Mouse (Mus musculus) liver, postnatal 0 days (tissue): ENCODE measurements at regions not wholly inside any gene's neighbourhood (a gene's known extent, or its start where the extent isn't known, plus 50 kb on each side); places are given as distances from the start of the nearest gene placed in this dataset.

Experiments
- ATAC-seq: fragments of 200-750 bp; cut with Nextera tagmentation; 2 replicates; pipeline ENCODE4 v1.8.0; 2017; ENCODE audit warnings: mild to moderate bottlenecking, moderate library complexity
- DNase-seq: peaks from one replicate; pipeline ENCODE4 v3.0.0-alpha.2; 2016
- H3K27ac ChIP-seq: fragments of 300-500 bp; sonication (generic); 2 replicates; pipeline ENCODE4 v1.5.1; 2014; ENCODE audit warnings: antibody characterized with exemption, moderate library complexity, mild to moderate bottlenecking, low read depth
- H3K27me3 ChIP-seq: fragments of 300-500 bp; sonication (generic); 2 replicates; pipeline ENCODE4 v1.6.1; 2014; ENCODE audit warnings: low read length, control low read depth, mixed read lengths; ENCODE audit not compliant: insufficient read depth
- H3K36me3 ChIP-seq: fragments of 300-500 bp; sonication (generic); replicated peaks from 2 replicates; pipeline ENCODE4 v1.6.1; 2014; ENCODE audit warnings: mild to moderate bottlenecking, control low read depth, low read length, moderate library complexity, mixed read lengths; ENCODE audit not compliant: insufficient read depth
- H3K4me1 ChIP-seq: fragments of 300-500 bp; sonication (generic); 2 replicates; pipeline ENCODE4 v1.6.1; 2014; ENCODE audit warnings: antibody characterized with exemption, mild to moderate bottlenecking, control low read depth; ENCODE audit not compliant: insufficient read depth
- H3K4me2 ChIP-seq: fragments of 300-500 bp; sonication (generic); 2 replicates; pipeline ENCODE4 v1.6.1; 2014; ENCODE audit warnings: low read depth, mild to moderate bottlenecking, low read length, moderate library complexity, mixed read lengths
- H3K4me3 ChIP-seq: fragments of 300-500 bp; sonication (generic); 2 replicates; pipeline ENCODE4 v1.5.1; 2014; ENCODE audit warnings: low read depth, low read length
- H3K9ac ChIP-seq: fragments of 300-500 bp; sonication (generic); replicated peaks from 2 replicates; pipeline ENCODE4 v1.6.1; 2014; ENCODE audit warnings: mild to moderate bottlenecking, moderate library complexity
- H3K9me3 ChIP-seq: fragments of 300-500 bp; sonication (generic); 2 replicates; pipeline ENCODE4 v1.6.1; 2016; ENCODE audit warnings: mild to moderate bottlenecking, control low read depth, low read length, mixed read lengths
- CTCF ChIP-seq: sonication (generic); IDR thresholded peaks from 2 replicates; pipeline ENCODE4 v1.5.1; 2016; ENCODE audit warnings: antibody characterized with exemption, low read depth
- EP300 ChIP-seq: IDR thresholded peaks from 2 replicates; pipeline ENCODE4 v1.6.1; 2016; ENCODE audit warnings: antibody characterized with exemption, low read depth, mild to moderate bottlenecking
- WGBS: fragments of 180-500 bp; shearing (Covaris S2); extraction: QIAGEN DNeasy Blood & Tissue Kit; methylation state at CpG from one replicate; pipeline ENCODE4 v1.1.7; 2014; ENCODE audit not compliant: insufficient replicate concordance; 5-methylcytosine and 5-hydroxymethylcytosine counted together

- WGBS: 73% methylated on average over 8 of the region's 8 CpGs
- DNase-seq (no peak), ATAC-seq (no peak)
- Histone ChIP-seq H3K27me3 (no peaks in the 10 kb centered on the region), H3K4me1 (no peaks in the 10 kb centered on the region), H3K9me3 (no peaks in the 10 kb centered on the region), H3K27ac (no peak overlapping the region), H3K9ac (no peak overlapping the region), H3K4me3 (no peak overlapping the region), H3K4me2 (no peak overlapping the region), H3K36me3 (no peaks in the 10 kb centered on the region)
- TF ChIP-seq CTCF (no peak), EP300 (no peak)
Measured at GRCm38 (mm10) chr19:30451543-30451920, 97.9 kb downstream of the Dkk1 start.

GRCm38 (mm10) chr19:30452671-30453070 is 96.8 kb downstream of the Dkk1 start:
- Histone ChIP-seq H3K4me1 (no peaks in the 10 kb centered on the region), H3K4me3 (no peak overlapping the region), H3K36me3 (no peaks in the 10 kb centered on the region), H3K27me3 (no peaks in the 10 kb centered on the region), H3K9ac (no peak overlapping the region), H3K9me3 (no peaks in the 10 kb centered on the region), H3K27ac (no peak overlapping the region), H3K4me2 (peak overlapping the region; percentile 32; the same call in 1 of the 2 replicates)
- DNase-seq (no peak), ATAC-seq (no peak)
- TF ChIP-seq CTCF (no peak), EP300 (no peak)
- WGBS: 50% methylated on average over 11 of the region's 11 CpGs

GRCm38 (mm10) chr19:30483436-30483835 is 66.0 kb downstream of the Dkk1 start:
- 66% methylated on average over 4 of the region's 4 CpGs for WGBS
- no peak for DNase-seq
- no peak overlapping the region for H3K9ac ChIP-seq
- no peaks in the 10 kb centered on the region for H3K36me3 ChIP-seq
- H3K4me1 ChIP-seq: no peaks in the 10 kb centered on the region
- H3K27ac ChIP-seq: no peak overlapping the region
- TF ChIP-seq CTCF (no peak), EP300 (no peak)
- H3K9me3 ChIP-seq: no peaks in the 10 kb centered on the region
- no peaks in the 10 kb centered on the region for H3K27me3 ChIP-seq
- H3K4me2 ChIP-seq: no peak overlapping the region
- H3K4me3 ChIP-seq: no peak overlapping the region
- ATAC-seq: no peak

GRCm38 (mm10) chr19:30489786-30490185 is 59.7 kb downstream of the Dkk1 start:
- Histone ChIP-seq H3K4me3 (no peak overlapping the region), H3K9me3 (no peaks in the 10 kb centered on the region), H3K36me3 (no peaks in the 10 kb centered on the region), H3K27me3 (no peaks in the 10 kb centered on the region), H3K4me2 (no peak overlapping the region), H3K9ac (no peak overlapping the region), H3K4me1 (no peaks in the 10 kb centered on the region), H3K27ac (no peak overlapping the region)
- TF ChIP-seq CTCF (no peak), EP300 (no peak)
- WGBS: 51% methylated on average over 3 of the region's 3 CpGs
- DNase-seq: no peak
- ATAC-seq: no peak

GRCm38 (mm10) chr19:30490916-30491315 is 58.5 kb downstream of the Dkk1 start:
- no peaks in the 10 kb centered on the region for H3K36me3 ChIP-seq
- no peak overlapping the region for H3K4me3 ChIP-seq
- no peaks in the 10 kb centered on the region for H3K4me1 ChIP-seq
- TF ChIP-seq CTCF (no peak), EP300 (no peak)
- no peak overlapping the region for H3K27ac ChIP-seq
- H3K27me3 ChIP-seq: no peaks in the 10 kb centered on the region
- no peak for DNase-seq
- H3K9me3 ChIP-seq: no peaks in the 10 kb centered on the region
- no peak overlapping the region for H3K4me2 ChIP-seq
- no peak overlapping the region for H3K9ac ChIP-seq
- WGBS: 44% methylated on average over 9 of the region's 9 CpGs
- no peak for ATAC-seq
